Mouse (Mus musculus): Measurements from ENCODE around the gene Ncbp3. TPM values are rescaled to one million over a fixed set of nuclear protein-coding genes. Genes with fewer than 3 reads are reported as not detected.

Gene Ncbp3
- polyA plus RNA-seq, 1 experiment: 2.0 TPM

GRCm38 (mm10) chr11:73059630-73060029, 12.0 kb downstream of the Ncbp3 start:
- TF ChIP-seq CTCF (IDR thresholded peaks at IDR 0.05; ENCODE audit: extremely low read depth, insufficient read depth, insufficient read length, insufficient replicate concordance): no peak
- no peak for TF ChIP-seq POLR2A (IDR thresholded peaks at IDR 0.05; ENCODE audit: low read depth, low read length)
- DNase-seq (ENCODE audit: low read depth in 1 of 2, low spot score in 2 of 2): no peak
- no peak overlapping the region for H3K4me3 ChIP-seq (ENCODE audit: extremely low read depth, insufficient read depth, insufficient read length)

DNA sequence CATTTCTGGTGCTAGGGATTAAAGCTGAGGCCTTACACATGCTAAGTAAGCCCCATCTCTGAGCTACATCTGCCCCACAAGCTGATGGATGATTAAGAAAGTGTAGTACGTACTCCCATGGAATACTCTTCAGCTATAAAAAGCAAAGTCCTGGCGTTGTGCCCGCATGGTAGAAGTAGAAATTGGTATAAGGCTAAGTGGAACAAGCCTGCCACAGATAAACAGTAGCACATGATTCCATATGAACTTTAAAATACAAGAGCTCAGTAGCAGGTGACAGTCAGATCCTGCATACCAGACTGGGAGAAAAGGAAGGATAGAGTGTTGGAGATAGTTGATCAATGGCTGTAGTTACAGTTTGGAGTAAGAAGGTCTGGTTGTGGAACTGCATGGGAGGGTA, 13.8 kb downstream of the Ncbp3 start:
- no peak for TF ChIP-seq POLR2A (IDR thresholded peaks at IDR 0.05; ENCODE audit: low read depth, low read length)
- TF ChIP-seq CTCF (IDR thresholded peaks at IDR 0.05; ENCODE audit: extremely low read depth, insufficient read depth, insufficient read length, insufficient replicate concordance): no peak
- no peaks in the 10 kb centered on the region for H3K27me3 ChIP-seq (ENCODE audit: control insufficient read depth, insufficient read depth, low read length)
- WGBS: 96% methylated on average over 3 of the region's 3 CpGs
- H3K27ac ChIP-seq (ENCODE audit: insufficient read depth, low read length): no peak overlapping the region
- no peak overlapping the region for H3K4me3 ChIP-seq (ENCODE audit: extremely low read depth, insufficient read depth, insufficient read length)
- H3K4me1 ChIP-seq (ENCODE audit: control insufficient read depth, insufficient read depth, insufficient read length): no peaks in the 10 kb centered on the region
- H3K36me3 ChIP-seq (ENCODE audit: control insufficient read depth, insufficient read depth, low read length): peaks cover 12% of the 10 kb centered on the region
- no peak for DNase-seq (ENCODE audit: low read depth in 1 of 2, low spot score in 2 of 2)

More at GRCm38 (mm10) chr11:73059630-73060029, 12.0 kb downstream of the Ncbp3 start:
- peaks cover 14% of the 10 kb centered on the region for H3K36me3 ChIP-seq (ENCODE audit: control insufficient read depth, insufficient read depth, low read length)
- no peaks in the 10 kb centered on the region for H3K4me1 ChIP-seq (ENCODE audit: control insufficient read depth, insufficient read depth, insufficient read length)
- H3K27me3 ChIP-seq (ENCODE audit: control insufficient read depth, insufficient read depth, low read length): no peaks in the 10 kb centered on the region
- H3K27ac ChIP-seq (ENCODE audit: insufficient read depth, low read length): no peak overlapping the region
- WGBS: 93% methylated on average over 3 of the region's 3 CpGs

GRCm38 (mm10) chr11:73071839-73072238, 24.3 kb downstream of the Ncbp3 start:
- peak in 1 of 2 experiments; percentile 48 for DNase-seq (ENCODE audit: low read depth in 1 of 2, low spot score in 2 of 2)

GRCm38 (mm10) chr11:73076295-73076694, 28.7 kb downstream of the Ncbp3 start:
- DNase-seq (ENCODE audit: low read depth in 1 of 2, low spot score in 2 of 2): no peak
- WGBS: 85% methylated on average over 4 of the region's 4 CpGs
- Histone ChIP-seq H3K36me3 (ENCODE audit: control insufficient read depth, insufficient read depth, low read length) (peaks cover 52% of the 10 kb centered on the region), H3K27me3 (ENCODE audit: control insufficient read depth, insufficient read depth, low read length) (no peaks in the 10 kb centered on the region), H3K4me1 (ENCODE audit: control insufficient read depth, insufficient read depth, insufficient read length) (no peaks in the 10 kb centered on the region), H3K4me3 (ENCODE audit: extremely low read depth, insufficient read depth, insufficient read length) (no peak overlapping the region), H3K27ac (ENCODE audit: insufficient read depth, low read length) (no peak overlapping the region)
- TF ChIP-seq CTCF (IDR thresholded peaks at IDR 0.05; ENCODE audit: extremely low read depth, insufficient read depth, insufficient read length, insufficient replicate concordance): no peak
- TF ChIP-seq POLR2A (IDR thresholded peaks at IDR 0.05; ENCODE audit: low read depth, low read length): no peak

More at GRCm38 (mm10) chr11:73071839-73072238, 24.3 kb downstream of the Ncbp3 start:
- H3K36me3 ChIP-seq (ENCODE audit: control insufficient read depth, insufficient read depth, low read length): peaks cover 44% of the 10 kb centered on the region
- 82% methylated on average over 3 of the region's 3 CpGs for WGBS
- TF ChIP-seq CTCF (IDR thresholded peaks at IDR 0.05; ENCODE audit: extremely low read depth, insufficient read depth, insufficient read length, insufficient replicate concordance) (peak; percentile 39; the same call in 1 of the 2 replicates), POLR2A (IDR thresholded peaks at IDR 0.05; ENCODE audit: low read depth, low read length) (no peak)
- H3K27ac ChIP-seq (ENCODE audit: insufficient read depth, low read length): no peak overlapping the region
- no peak overlapping the region for H3K4me3 ChIP-seq (ENCODE audit: extremely low read depth, insufficient read depth, insufficient read length)
- no peaks in the 10 kb centered on the region for H3K27me3 ChIP-seq (ENCODE audit: control insufficient read depth, insufficient read depth, low read length)
- H3K4me1 ChIP-seq (ENCODE audit: control insufficient read depth, insufficient read depth, insufficient read length): no peaks in the 10 kb centered on the region

- Histone ChIP-seq H3K4me3 (ENCODE audit: extremely low read depth, insufficient read depth, insufficient read length) (no peak overlapping the region), H3K27ac (ENCODE audit: insufficient read depth, low read length) (no peak overlapping the region), H3K27me3 (ENCODE audit: control insufficient read depth, insufficient read depth, low read length) (no peaks in the 10 kb centered on the region), H3K36me3 (ENCODE audit: control insufficient read depth, insufficient read depth, low read length) (peaks cover 50% of the 10 kb centered on the region), H3K4me1 (ENCODE audit: control insufficient read depth, insufficient read depth, insufficient read length) (no peaks in the 10 kb centered on the region)
- TF ChIP-seq CTCF (IDR thresholded peaks at IDR 0.05; ENCODE audit: extremely low read depth, insufficient read depth, insufficient read length, insufficient replicate concordance): no peak
- TF ChIP-seq POLR2A (IDR thresholded peaks at IDR 0.05; ENCODE audit: low read depth, low read length): no peak
- no peak for DNase-seq (ENCODE audit: low read depth in 1 of 2, low spot score in 2 of 2)
- 88% methylated on average over 4 of the region's 4 CpGs for WGBS
Observed at GRCm38 (mm10) chr11:73076733-73077132, 29.1 kb downstream of the Ncbp3 start.

- DNase-seq (ENCODE audit: low read depth in 1 of 2, low spot score in 2 of 2): no peak
- WGBS: 88% methylated on average over 6 of the region's 6 CpGs
Observed at GRCm38 (mm10) chr11:73077211-73077720, 29.7 kb downstream of the Ncbp3 start.

GRCm38 (mm10) chr11:73078615-73079014, 31.0 kb downstream of the Ncbp3 start:
- H3K4me3 ChIP-seq (ENCODE audit: extremely low read depth, insufficient read depth, insufficient read length): no peak overlapping the region
- no peaks in the 10 kb centered on the region for H3K4me1 ChIP-seq (ENCODE audit: control insufficient read depth, insufficient read depth, insufficient read length)
- WGBS: 92% methylated on average over 8 of the region's 8 CpGs
- no peak overlapping the region for H3K27ac ChIP-seq (ENCODE audit: insufficient read depth, low read length)
- peaks cover 47% of the 10 kb centered on the region for H3K36me3 ChIP-seq (ENCODE audit: control insufficient read depth, insufficient read depth, low read length)
- no peaks in the 10 kb centered on the region for H3K27me3 ChIP-seq (ENCODE audit: control insufficient read depth, insufficient read depth, low read length)
- no peak for TF ChIP-seq POLR2A (IDR thresholded peaks at IDR 0.05; ENCODE audit: low read depth, low read length)
- no peak for TF ChIP-seq CTCF (IDR thresholded peaks at IDR 0.05; ENCODE audit: extremely low read depth, insufficient read depth, insufficient read length, insufficient replicate concordance)
- DNase-seq (ENCODE audit: low read depth in 1 of 2, low spot score in 2 of 2): no peak

More at GRCm38 (mm10) chr11:73077211-73077720, 29.7 kb downstream of the Ncbp3 start:
- H3K27ac ChIP-seq (ENCODE audit: insufficient read depth, low read length): no peak overlapping the region
- H3K36me3 ChIP-seq (ENCODE audit: control insufficient read depth, insufficient read depth, low read length): peaks cover 50% of the 10 kb centered on the region
- no peak for TF ChIP-seq CTCF (IDR thresholded peaks at IDR 0.05; ENCODE audit: extremely low read depth, insufficient read depth, insufficient read length, insufficient replicate concordance)
- no peak for TF ChIP-seq POLR2A (IDR thresholded peaks at IDR 0.05; ENCODE audit: low read depth, low read length)
- H3K4me1 ChIP-seq (ENCODE audit: control insufficient read depth, insufficient read depth, insufficient read length): no peaks in the 10 kb centered on the region
- H3K4me3 ChIP-seq (ENCODE audit: extremely low read depth, insufficient read depth, insufficient read length): no peak overlapping the region
- H3K27me3 ChIP-seq (ENCODE audit: control insufficient read depth, insufficient read depth, low read length): no peaks in the 10 kb centered on the region
